Mouse (Mus musculus): Measurements from ENCODE around the gene Tjap1.

- TF ChIP-seq FLI1 (IDR thresholded peaks at IDR 0.05; ENCODE audit: low read length) (no peak), GATA1 (IDR thresholded peaks at IDR 0.05; ENCODE audit: borderline replicate concordance, low read length) (no peak)
Measured at GRCm38 (mm10) chr17:46255147-46255546, 27.7 kb downstream of the Tjap1 start.
